Mouse (Mus musculus) kidney, postnatal 25 days (tissue): ENCODE measurements around the gene Cngb1.
A peak's percentile ranks its signal among the peaks of the same experiment; 100 is the strongest.

Experiments used
- DNase-seq, 2 experiments: peaks; one replicate each; pipeline ENCODE4 v3.0.0; 2021; ENCODE audit warnings: mixed read lengths in 2 of 2

Gene Cngb1

GRCm38 (mm10) chr8:95306431-95306830 lies at the start of gene Cngb1:
TSS of gene Cngb1 (minus strand) at chr8:95306585.
- DNase-seq, result no peak

GRCm38 (mm10) chr8:95354606-95355005 lies 48.2 kb upstream of the Cngb1 start:
- no peak for DNase-seq

- peak; percentile 45 to 57 for DNase-seq
Observed at GRCm38 (mm10) chr8:95352871-95353866, 46.8 kb upstream of the Cngb1 start.

- DNase-seq, result peak; percentile 72 to 82
Observed at GRCm38 (mm10) chr8:95352151-95352870, 45.9 kb upstream of the Cngb1 start, which contains the start of gene Mmp15. TSS of gene Mmp15 (plus strand) at chr8:95352268.

- no peak for DNase-seq
Observed at GRCm38 (mm10) chr8:95351461-95351860, 45.1 kb upstream of the Cngb1 start.

GRCm38 (mm10) chr8:95348811-95349630 lies 42.6 kb upstream of the Cngb1 start:
- peak; percentile 81 to 86 for DNase-seq

- no peak for DNase-seq
Observed at GRCm38 (mm10) chr8:95348356-95348755, 42.0 kb upstream of the Cngb1 start.

- DNase-seq, result peak; percentile 59 to 86
Observed at GRCm38 (mm10) chr8:95346643-95347545, 40.5 kb upstream of the Cngb1 start.

GRCm38 (mm10) chr8:95344668-95345067 lies 38.3 kb upstream of the Cngb1 start:
- no peak for DNase-seq

- peak in 1 of 2 experiments; percentile 56 for DNase-seq
Observed at GRCm38 (mm10) chr8:95341721-95342120, 35.3 kb upstream of the Cngb1 start.

- DNase-seq, result no peak
Observed at GRCm38 (mm10) chr8:95336363-95336762, 30.0 kb upstream of the Cngb1 start.

- no peak for DNase-seq
Observed at GRCm38 (mm10) chr8:95335706-95336105, 29.3 kb upstream of the Cngb1 start.

- no peak for DNase-seq
Observed at GRCm38 (mm10) chr8:95332437-95333199, 26.2 kb upstream of the Cngb1 start.

GRCm38 (mm10) chr8:95331720-95332436 lies 25.5 kb upstream of the Cngb1 start, which contains the start of the genes Zfp319 and Usb1:
TSS of gene Zfp319 (minus strand) at chr8:95331950.
TSS of gene Usb1 (plus strand) at chr8:95332284.
- DNase-seq, result peak; percentile 94 to 96

- peak in 1 of 2 experiments; percentile 65 for DNase-seq
Observed at GRCm38 (mm10) chr8:95331156-95331719, 24.9 kb upstream of the Cngb1 start.

- no peak for DNase-seq
Observed at GRCm38 (mm10) chr8:95330367-95330766, 24.0 kb upstream of the Cngb1 start.

- DNase-seq, result no peak
Observed at GRCm38 (mm10) chr8:95327866-95328465, 21.6 kb upstream of the Cngb1 start.

GRCm38 (mm10) chr8:95326822-95327221 lies 20.4 kb upstream of the Cngb1 start:
- no peak for DNase-seq

- DNase-seq, result no peak
Observed at GRCm38 (mm10) chr8:95324646-95325045, 18.3 kb upstream of the Cngb1 start.
